Mouse (Mus musculus) heart, embryonic 15.5 days (tissue): ENCODE measurements around the gene Aanat. TPM values are rescaled to one million over a fixed set of nuclear protein-coding genes. Genes with fewer than 3 reads are reported as not detected.

ENCODE experiments used
- polyA plus RNA-seq: library from polyadenylated mRNA; unstranded; fragments of >200 nt; fragmentation: Nextera tagmentation; extraction: Ambion mirVana; gene quantifications from 2 replicates; pipeline ENCODE4 v1.2.1, GENCODE M21; 2015

The Aanat gene
- polyA plus RNA-seq, 1 experiment from 2014 or later = not detected

Other genes with a start within 250 kb of the Aanat start
- 7.1 and 14.3 TPM in 2 replicates for gene Rnf157, start 173.4 kb upstream of the Aanat start, polyA plus RNA-seq
- 29.3 and 32.5 TPM in 2 replicates for gene Ubald2, start 152.3 kb upstream of the Aanat start, polyA plus RNA-seq
- 0.10 TPM in 1 of 2 replicates, not detected in the other for gene Qrich2, start 120.2 kb upstream of the Aanat start, polyA plus RNA-seq
- 81.7 and 98.2 TPM in 2 replicates for gene Prpsap1, start 92.2 kb upstream of the Aanat start, polyA plus RNA-seq
- 2.8 and 4.4 TPM in 2 replicates for gene Sphk1, start 55.5 kb upstream of the Aanat start, polyA plus RNA-seq
- gene Ube2o, start 5.0 kb upstream of the Aanat start, polyA plus RNA-seq = 14.4 and 20.7 TPM in 2 replicates
- 6.7 and 10.4 TPM in 2 replicates for gene Rhbdf2, start 40.6 kb downstream of the Aanat start, polyA plus RNA-seq
- 1.3 and 1.4 TPM in 2 replicates for gene Prcd, start 67.1 kb downstream of the Aanat start, polyA plus RNA-seq
- 9.1 and 11.6 TPM in 2 replicates for gene Cygb, start 67.9 kb downstream of the Aanat start, polyA plus RNA-seq
- not detected in 2 replicates for gene St6galnac1, start 189.1 kb downstream of the Aanat start, polyA plus RNA-seq
- 18.8 and 19.8 TPM in 2 replicates for gene Mxra7, start 241.6 kb downstream of the Aanat start, polyA plus RNA-seq